Mouse (Mus musculus) stomach, postnatal 0 days (tissue): ENCODE data around the gene Lpcat3.

Experiments used
- CTCF ChIP-seq: IDR thresholded peaks from 2 replicates; pipeline ENCODE4 v1.5.1; 2016; ENCODE audit warnings: antibody characterized with exemption, low read depth, mild to moderate bottlenecking, moderate library complexity
- EP300 ChIP-seq: optimal IDR thresholded peaks from 2 replicates; pipeline ENCODE3; 2016; ENCODE audit warnings: antibody characterized with exemption

DNA sequence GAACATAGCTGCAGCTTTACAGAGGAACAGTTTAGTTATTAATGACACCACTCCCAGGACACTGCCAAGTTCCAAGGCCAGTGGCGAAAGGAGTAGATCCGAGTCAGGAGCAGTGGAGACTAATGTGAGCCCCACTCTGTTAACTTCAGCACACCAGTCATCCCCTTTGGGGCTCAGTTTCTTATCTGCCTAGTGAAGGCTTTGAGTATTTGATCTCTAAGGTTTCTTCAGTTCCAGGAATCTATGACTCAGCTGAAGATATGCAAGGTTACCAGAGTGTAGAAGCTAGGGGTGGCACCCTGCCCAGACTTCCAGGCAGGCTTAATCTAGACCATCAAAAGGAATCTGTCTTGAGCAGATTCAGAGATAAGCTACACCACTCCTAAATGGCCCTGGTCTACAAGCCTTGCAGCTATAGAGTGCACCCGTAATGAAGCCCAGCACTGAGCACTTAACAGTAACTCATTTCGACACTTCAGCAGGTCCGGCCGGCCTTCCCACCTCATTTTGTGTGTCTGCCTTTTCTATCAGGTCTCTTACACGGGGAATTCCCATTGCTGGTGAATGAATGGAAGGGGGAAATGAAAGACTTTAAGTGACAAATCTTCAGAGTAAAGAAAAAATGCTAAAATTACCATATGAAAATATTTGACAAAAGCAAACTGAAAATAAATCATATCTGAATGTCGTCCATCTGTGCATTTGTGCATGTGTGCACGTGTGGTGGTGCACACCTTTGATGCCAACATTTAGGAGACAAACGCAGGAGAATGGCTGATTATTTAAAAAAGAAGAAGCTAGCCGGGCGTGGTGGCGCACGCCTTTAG, 21.0 kb downstream of the Lpcat3 start:
- no peak for TF ChIP-seq CTCF
- TF ChIP-seq EP300 = peak; percentile 53
